Mouse (Mus musculus) kidney, embryonic 14.5 days (tissue): ENCODE data around the gene AC192777.2. TPM values are rescaled to one million over a fixed set of nuclear protein-coding genes. Genes with fewer than 3 reads are reported as not detected.
"Not testable (repeated sequence)": the region's sequence is repeated elsewhere in the genome, so short reads cannot be mapped to it uniquely, and the experiment has no call there.

Source experiments
- ATAC-seq: fragments of 200-750 bp; cut with Nextera tagmentation; 2 replicates; pipeline ENCODE4 v1.8.0; 2017; ENCODE audit warnings: moderate number of reproducible peaks, mild to moderate bottlenecking, moderate TSS enrichment, moderate library complexity; ENCODE audit not compliant: low FRiP score, low TSS enrichment
- H3K27ac ChIP-seq: fragments of 300-500 bp; sonication (generic); 2 replicates; pipeline ENCODE4 v1.5.1; 2014; ENCODE audit warnings: low read depth, mild to moderate bottlenecking, low read length, moderate library complexity, mixed read lengths
- H3K27me3 ChIP-seq: fragments of 300-500 bp; sonication (generic); 2 replicates; pipeline ENCODE4 v1.6.1; 2014; ENCODE audit warnings: mild to moderate bottlenecking, low read length; ENCODE audit not compliant: control insufficient read depth, insufficient read depth
- H3K36me3 ChIP-seq: fragments of 300-500 bp; sonication (generic); 2 replicates; pipeline ENCODE4 v1.6.1; 2014; ENCODE audit warnings: low read length, mixed read lengths; ENCODE audit not compliant: control insufficient read depth, insufficient read depth
- H3K4me1 ChIP-seq: fragments of 300-500 bp; sonication (generic); 2 replicates; pipeline ENCODE4 v1.6.1; 2014; ENCODE audit warnings: low read length, mixed read lengths; ENCODE audit not compliant: control insufficient read depth, insufficient read depth
- H3K4me2 ChIP-seq: fragments of 300-500 bp; sonication (generic); replicated peaks from 2 replicates; pipeline ENCODE4 v1.6.1; 2014; ENCODE audit warnings: low read depth, mild to moderate bottlenecking, low read length
- H3K4me3 ChIP-seq: fragments of 300-500 bp; sonication (generic); 2 replicates; pipeline ENCODE4 v1.5.1; 2014; ENCODE audit warnings: mild to moderate bottlenecking, low read length
- H3K9ac ChIP-seq: fragments of 300-500 bp; sonication (generic); 2 replicates; pipeline ENCODE4 v1.6.1; 2014; ENCODE audit warnings: low read depth, mild to moderate bottlenecking, low read length, moderate library complexity
- H3K9me3 ChIP-seq: fragments of 300-500 bp; sonication (generic); 2 replicates; pipeline ENCODE4 v1.6.1; 2016; ENCODE audit warnings: low read length; ENCODE audit not compliant: control insufficient read depth
- WGBS: fragments of 180-500 bp; shearing (Covaris S2); extraction: QIAGEN DNeasy Blood & Tissue Kit; methylation state at CpG from one replicate; pipeline ENCODE4 v1.1.7; 2014; 5-methylcytosine and 5-hydroxymethylcytosine counted together
- microRNA-seq: library from miRNA; unstranded; fragments of <30 nt; microRNA quantifications from one replicate; pipeline ENCODE4, GENCODE M21; 2016
- polyA plus RNA-seq: library from polyadenylated mRNA; unstranded; fragments of >200 nt; fragmentation: Nextera tagmentation; extraction: Ambion mirVana; gene quantifications from 2 replicates; pipeline ENCODE4 v1.2.1, GENCODE M21; 2014

AC192777.2 gene
- not detected in 2 replicates for polyA plus RNA-seq

DNA sequence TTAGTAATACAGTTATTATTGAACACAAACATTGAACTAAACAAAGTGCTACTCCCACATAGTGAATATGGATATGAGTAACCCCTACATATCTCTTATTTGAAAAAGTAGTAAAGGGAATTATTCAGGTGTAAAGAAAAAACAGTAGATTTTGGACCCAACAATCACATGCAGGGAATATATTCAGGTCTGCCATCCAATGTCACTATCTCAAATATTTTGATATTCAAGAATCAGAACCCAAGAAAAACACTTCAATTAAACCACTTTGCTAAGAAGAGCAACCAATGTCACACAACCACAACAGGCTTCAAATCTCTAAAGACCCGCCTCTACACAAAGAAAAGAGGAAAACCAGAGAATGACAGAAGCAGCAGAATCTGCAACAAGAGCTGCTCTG is at the start of gene AC192777.2:
TSS of gene AC192777.2 (plus strand) at position 301 of the 400 bp plus-strand sequence.
- H3K9me3 ChIP-seq, H3K4me2 ChIP-seq, H3K4me1 ChIP-seq, H3K27ac ChIP-seq, H3K27me3 ChIP-seq, H3K36me3 ChIP-seq, H3K4me3 ChIP-seq, ATAC-seq, H3K9ac ChIP-seq: not testable (repeated sequence)
- 83% methylated on average over 1 of the region's 1 CpGs for WGBS

DNA sequence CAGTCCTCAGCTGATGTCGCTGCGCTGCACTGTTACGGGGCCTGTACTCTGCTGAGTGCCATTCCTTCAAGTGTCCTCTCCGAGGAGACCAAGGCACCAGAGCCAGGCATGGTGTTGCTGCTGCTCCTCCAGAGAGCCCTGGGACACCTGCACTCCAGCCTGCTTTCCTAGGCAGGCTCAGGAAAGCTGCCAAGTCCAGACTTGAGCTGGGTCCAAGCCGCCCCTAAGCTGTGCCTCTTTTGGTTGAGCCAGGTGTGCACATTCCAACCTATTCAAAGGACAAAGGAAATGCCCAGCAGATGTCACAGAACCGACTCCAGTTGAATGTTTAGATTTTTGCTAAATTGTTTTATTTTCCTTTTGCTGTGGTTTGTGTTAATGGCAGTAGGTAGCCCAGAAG is 20.9 kb downstream of the AC192777.2 start:
- not testable (repeated sequence) for H3K36me3 ChIP-seq, H3K9me3 ChIP-seq, H3K27ac ChIP-seq, H3K4me1 ChIP-seq, H3K27me3 ChIP-seq, H3K4me3 ChIP-seq, ATAC-seq, H3K4me2 ChIP-seq, H3K9ac ChIP-seq
- 94% methylated on average over 6 of the region's 6 CpGs for WGBS

DNA sequence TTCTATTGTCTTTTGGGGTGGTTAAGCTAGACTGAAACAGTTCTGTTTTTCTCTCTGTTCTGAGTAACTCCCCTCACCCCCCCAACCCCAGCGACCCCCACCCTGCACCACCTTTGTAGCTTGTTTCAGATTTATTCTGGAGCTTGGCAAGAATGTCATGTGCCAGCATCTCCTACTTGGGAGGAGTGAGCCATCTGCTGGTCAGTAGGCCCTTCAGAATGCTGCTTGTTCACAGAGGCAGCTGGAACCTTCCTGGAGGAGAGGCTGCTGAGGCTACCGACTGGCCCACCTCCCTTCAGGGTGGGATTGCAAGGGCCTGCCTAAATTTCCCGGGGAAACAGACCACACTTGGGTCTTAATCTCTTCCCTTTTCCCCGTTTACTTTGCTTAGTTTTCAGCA is 21.6 kb downstream of the AC192777.2 start:
- not testable (repeated sequence) for H3K9me3 ChIP-seq, H3K27me3 ChIP-seq, H3K36me3 ChIP-seq, H3K9ac ChIP-seq, H3K4me1 ChIP-seq, H3K27ac ChIP-seq, ATAC-seq, H3K4me2 ChIP-seq, H3K4me3 ChIP-seq
- 53% methylated on average over 4 of the region's 4 CpGs for WGBS

Small RNAs within 50 kb of the gene (microRNA-seq; reads per million reads assigned to microRNA genes)
- not detected for gene Gm26376

Other genes with a start within 250 kb of the AC192777.2 start
- not detected in 2 replicates for gene Esp38, start 144.9 kb upstream of the AC192777.2 start, polyA plus RNA-seq
- gene Pgk2, start 113.2 kb downstream of the AC192777.2 start, polyA plus RNA-seq, result not detected in 2 replicates
- gene Crisp3, start 146.8 kb downstream of the AC192777.2 start, polyA plus RNA-seq, result not detected in 2 replicates
- gene Crisp1, start 223.8 kb downstream of the AC192777.2 start, polyA plus RNA-seq, result not detected in 2 replicates